Comparison of ENCODE assay signal across 24 mouse cellular contexts in the genomic region with DNA sequence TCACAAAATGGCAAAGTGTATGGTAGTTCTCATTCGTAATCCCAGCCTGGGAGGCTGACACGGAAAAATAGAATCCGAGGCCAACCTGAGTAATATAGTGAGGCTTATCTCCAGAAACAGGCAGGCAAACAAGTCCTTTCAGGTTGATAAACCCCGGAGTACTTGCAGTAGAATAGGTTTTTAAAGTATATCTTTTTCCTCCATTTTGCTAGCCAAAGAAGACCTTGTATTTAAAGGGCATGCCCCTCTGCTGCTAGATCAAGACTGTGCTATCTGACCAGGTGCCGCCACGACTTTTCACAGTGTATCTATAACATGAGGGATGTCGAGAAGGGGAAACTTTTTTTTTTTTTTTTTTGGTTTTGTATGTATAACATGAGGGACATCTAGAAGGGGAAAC.
A peak's percentile ranks its signal among the peaks of the same experiment; 100 is the strongest.
DNase-seq lines count a peak whose midpoint lies in the region; ATAC-seq and TF ChIP-seq lines count a peak whose summit lies in the region.
"Had no signal": no experiment of that assay in that cellular context is flagged by ENCODE, and none has a peak within 500 bp of the region (broad histone marks: within the 10 kb centered on the region; RNA-seq: fewer than 3 reads in every experiment).

No protein-coding gene starts in this region.

- TF ChIP-seq EP300 in liver, postnatal 0 days (IDR thresholded peaks at IDR 0.05; ENCODE audit: low read depth), result no peak

- no peaks in the 10 kb centered on the region for H3K9me3 ChIP-seq in liver, embryonic 11.5 days (ENCODE audit: control insufficient read depth, low read length)
- no peaks in the 10 kb centered on the region for H3K9me3 ChIP-seq in liver, postnatal 0 days (ENCODE audit: low read length)
- no peaks in the 10 kb centered on the region for H3K9me3 ChIP-seq in liver, embryonic 13.5 days (replicated peaks)
- H3K9me3 ChIP-seq in forebrain, embryonic 10.5 days, result no peaks in the 10 kb centered on the region
- H3K9me3 ChIP-seq: embryonic facial prominence, embryonic 12.5 days; embryonic facial prominence, embryonic 15.5 days; forebrain, embryonic 12.5 days; forebrain, embryonic 15.5 days; G1E; hindbrain, embryonic 12.5 days; hindbrain, embryonic 15.5 days had no signal

- no peaks in the 10 kb centered on the region for H3K36me3 ChIP-seq in liver, embryonic 11.5 days (ENCODE audit: control insufficient read depth, insufficient read depth, low read length)
- no peaks in the 10 kb centered on the region for H3K36me3 ChIP-seq in liver, postnatal 0 days (replicated peaks; ENCODE audit: insufficient read depth, low read length)
- H3K36me3 ChIP-seq in liver, embryonic 13.5 days, result no peaks in the 10 kb centered on the region
- no peaks in the 10 kb centered on the region for H3K36me3 ChIP-seq in forebrain, embryonic 10.5 days (replicated peaks)
- H3K36me3 ChIP-seq: embryonic facial prominence, embryonic 12.5 days; embryonic facial prominence, embryonic 15.5 days; forebrain, embryonic 12.5 days; forebrain, embryonic 15.5 days; G1E; hindbrain, embryonic 12.5 days; hindbrain, embryonic 15.5 days had no signal

- H3K4me1 ChIP-seq in liver, embryonic 11.5 days (replicated peaks; ENCODE audit: control insufficient read depth, insufficient read depth, low read length), result 0 out of 2 replicates have a peak, but pooled peaks cover 4% of the 10 kb centered on the region
- H3K4me1 ChIP-seq in liver, postnatal 0 days (ENCODE audit: insufficient read depth), result no peaks in the 10 kb centered on the region
- H3K4me1 ChIP-seq in liver, embryonic 13.5 days (replicated peaks), result peaks cover 3% of the 10 kb centered on the region; the same call in 1 of the 2 replicates
- H3K4me1 ChIP-seq in forebrain, embryonic 10.5 days, result no peaks in the 10 kb centered on the region
- H3K4me1 ChIP-seq: embryonic facial prominence, embryonic 12.5 days; embryonic facial prominence, embryonic 15.5 days; forebrain, embryonic 12.5 days; forebrain, embryonic 15.5 days; hindbrain, embryonic 12.5 days; hindbrain, embryonic 15.5 days had no signal

- no peak overlapping the region for H3K4me3 ChIP-seq in liver, embryonic 11.5 days (ENCODE audit: low read depth, low read length)
- H3K4me3 ChIP-seq in liver, postnatal 0 days (ENCODE audit: low read depth, low read length), result no peak overlapping the region
- H3K4me3 ChIP-seq in liver, embryonic 13.5 days (replicated peaks), result no peak overlapping the region
- no peak overlapping the region for H3K4me3 ChIP-seq in forebrain, embryonic 10.5 days
- H3K4me3 ChIP-seq: embryonic facial prominence, embryonic 12.5 days; embryonic facial prominence, embryonic 15.5 days; forebrain, embryonic 12.5 days; forebrain, embryonic 15.5 days; hindbrain, embryonic 12.5 days; hindbrain, embryonic 15.5 days had no signal

- WGBS in liver, embryonic 11.5 days, result 40% methylated on average over 7 of the region's 7 CpGs
- 62% methylated on average over 7 of the region's 7 CpGs for WGBS in liver, postnatal 0 days (ENCODE audit: insufficient replicate concordance)
- 29% methylated on average over 7 of the region's 7 CpGs for WGBS in liver, embryonic 13.5 days (ENCODE audit: insufficient replicate concordance)
- WGBS in forebrain, embryonic 10.5 days, result 89% methylated on average over 7 of the region's 7 CpGs

- no peak overlapping the region for H3K9ac ChIP-seq in liver, embryonic 11.5 days (ENCODE audit: low read depth, low read length)
- H3K9ac ChIP-seq in liver, postnatal 0 days (replicated peaks), result no peak overlapping the region
- no peak overlapping the region for H3K9ac ChIP-seq in liver, embryonic 13.5 days
- H3K9ac ChIP-seq: embryonic facial prominence, embryonic 12.5 days; embryonic facial prominence, embryonic 15.5 days; forebrain, embryonic 12.5 days; forebrain, embryonic 15.5 days; hindbrain, embryonic 12.5 days; hindbrain, embryonic 15.5 days had no signal

- no peak overlapping the region for H3K27ac ChIP-seq in liver, embryonic 11.5 days (ENCODE audit: low read depth, low read length)
- no peak overlapping the region for H3K27ac ChIP-seq in liver, postnatal 0 days (ENCODE audit: low read depth)
- no peak overlapping the region for H3K27ac ChIP-seq in liver, embryonic 13.5 days
- no peak overlapping the region for H3K27ac ChIP-seq in forebrain, embryonic 10.5 days
- H3K27ac ChIP-seq: embryonic facial prominence, embryonic 12.5 days; embryonic facial prominence, embryonic 15.5 days; forebrain, embryonic 12.5 days; forebrain, embryonic 15.5 days; hindbrain, embryonic 12.5 days; hindbrain, embryonic 15.5 days had no signal

- H3K27me3 ChIP-seq in liver, embryonic 11.5 days (replicated peaks; ENCODE audit: control insufficient read depth, insufficient read depth, low read length), result no peaks in the 10 kb centered on the region
- no peaks in the 10 kb centered on the region for H3K27me3 ChIP-seq in liver, postnatal 0 days (ENCODE audit: insufficient read depth, low read length)
- H3K27me3 ChIP-seq in liver, embryonic 13.5 days, result no peaks in the 10 kb centered on the region
- no peaks in the 10 kb centered on the region for H3K27me3 ChIP-seq in forebrain, embryonic 10.5 days (ENCODE audit: poor library complexity, severe bottlenecking)
- H3K27me3 ChIP-seq: CH12.LX; embryonic facial prominence, embryonic 12.5 days; embryonic facial prominence, embryonic 15.5 days; forebrain, embryonic 12.5 days; forebrain, embryonic 15.5 days; hindbrain, embryonic 12.5 days; hindbrain, embryonic 15.5 days had no signal

- DNase-seq in liver, embryonic 11.5 days (ENCODE audit: low spot score), result peak; percentile 8
- no peak for DNase-seq in liver, postnatal 0 days
- DNase-seq in MEL-GATA-1-ER (ENCODE audit: extremely low read depth, low read depth), result peak; percentile 10
- DNase-seq in liver, embryonic 13.5 days, result peak; percentile 6
- DNase-seq in forebrain, embryonic 10.5 days (ENCODE audit: extremely low spot score, low spot score), result no peak
- no peak for DNase-seq in spleen, adult 18-20 months
- DNase-seq in layer of hippocampus, postnatal 36 days, result no peak
- DNase-seq: adrenal gland, postnatal 10 days; adrenal gland, postnatal 36 days; B cell, adult 2 months; cerebellum, adult 11-12 months; cerebellum, adult 8-10 months; cerebellum, postnatal 10 days; gastrocnemius, postnatal 25 days had no signal

- no peak for TF ChIP-seq CTCF in liver, postnatal 0 days (IDR thresholded peaks at IDR 0.05; ENCODE audit: low read depth)

- H3K4me2 ChIP-seq in liver, embryonic 11.5 days, result no peak overlapping the region
- no peak overlapping the region for H3K4me2 ChIP-seq in liver, postnatal 0 days (ENCODE audit: low read depth, low read length)
- H3K4me2 ChIP-seq in liver, embryonic 13.5 days, result no peak overlapping the region
- H3K4me2 ChIP-seq: embryonic facial prominence, embryonic 12.5 days; embryonic facial prominence, embryonic 15.5 days; forebrain, embryonic 12.5 days; forebrain, embryonic 15.5 days; heart, embryonic 11.5 days; hindbrain, embryonic 12.5 days; hindbrain, embryonic 15.5 days had no signal

- peak; percentile 75 for ATAC-seq in liver, embryonic 11.5 days (replicated peaks; ENCODE audit: low FRiP score)
- ATAC-seq in liver, postnatal 0 days, result no peak
- peak; percentile 71; the same call in 1 of the 2 replicates for ATAC-seq in liver, embryonic 13.5 days (ENCODE audit: low read depth)
- ATAC-seq in megakaryocyte progenitor cell, adult 5-6 weeks (replicated peaks; ENCODE audit: poor library complexity), result peak; percentile 34; the same call in 1 of the 2 replicates
- ATAC-seq: forebrain, embryonic 15.5 days had no signal

Comparison
In these comparisons a context has a peak if more than half of its experiments do, and no peak if none do; other contexts are left out.
1. DNase-seq: peak in liver, embryonic 11.5 days (single experiment), MEL-GATA-1-ER (single experiment) and liver, embryonic 13.5 days (single experiment); none in liver, postnatal 0 days (single experiment), forebrain, embryonic 10.5 days (single experiment), spleen, adult 18-20 months (0 of 2) and layer of hippocampus, postnatal 36 days (0 of 2).